ENCODE assay signal across 10 mouse cellular contexts in the genomic region with DNA sequence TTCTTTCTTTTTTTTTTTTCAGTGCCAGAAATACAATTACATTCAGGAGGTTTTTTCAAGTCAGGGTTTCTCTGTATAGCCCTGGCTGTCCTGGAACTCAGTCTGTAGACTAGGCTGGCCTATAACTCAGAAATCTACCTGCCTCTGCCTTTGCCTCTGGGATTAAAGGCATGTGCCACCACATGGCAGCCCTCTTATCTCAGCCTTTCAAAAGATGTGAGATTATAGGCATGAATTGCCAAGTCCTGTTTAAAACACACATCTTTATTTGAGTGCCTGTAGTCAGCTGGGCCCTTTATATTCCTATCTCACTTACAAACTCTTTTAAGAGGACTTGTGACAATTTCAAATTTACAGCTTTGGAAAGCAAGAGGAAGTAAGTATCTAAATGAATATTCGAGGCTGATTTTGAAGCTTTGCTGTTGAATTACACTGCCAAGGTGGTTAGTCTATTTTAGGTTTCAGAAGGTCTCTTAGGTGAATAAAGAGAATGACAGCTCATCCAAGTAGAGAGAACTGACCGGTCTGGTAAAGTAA. TPM values are rescaled to one million over a fixed set of nuclear protein-coding genes. Genes with fewer than 3 reads are reported as not detected.
DNase-seq lines count a peak whose midpoint lies in the region; ATAC-seq and TF ChIP-seq lines count a peak whose summit lies in the region.
"Had no signal": no experiment of that assay in that cellular context is flagged by ENCODE, and none has a peak within 500 bp of the region (broad histone marks: within the 10 kb centered on the region; RNA-seq: fewer than 3 reads in every experiment).

No protein-coding gene starts in this region.

- intact Hi-C loops in heart, postnatal 10 days (cut with DNase I) = no loop called here

- TF ChIP-seq RAD21 in CH12.LX (IDR thresholded peaks at IDR 0.05; ENCODE audit: low read depth, low read length) = no peak

- H3K27ac ChIP-seq in heart, embryonic 13.5 days (replicated peaks) = 0 out of 2 replicates have a peak overlapping the region, but pooled peaks have one; percentile 37
- no peak overlapping the region for H3K27ac ChIP-seq in CH12.LX (ENCODE audit: insufficient read depth, low read depth)
- H3K27ac ChIP-seq in forebrain, embryonic 14.5 days (ENCODE audit: low read depth, low read length) = no peak overlapping the region
- peak overlapping the region; percentile 64 for H3K27ac ChIP-seq in liver, embryonic 14.5 days
- H3K27ac ChIP-seq in cerebellum, adult 2 months (ENCODE audit: insufficient read depth, low read length) = no peak overlapping the region

- peak overlapping the region; percentile 82 for H3K4me3 ChIP-seq in heart, embryonic 13.5 days
- peak overlapping the region in 2 of 3 experiments; percentile 21 to 94 for H3K4me3 ChIP-seq in CH12.LX (replicated peaks in 1 of 3; ENCODE audit: low read depth in 2 of 3, low read length in 2 of 3, poor library complexity in 1 of 3)
- no peak overlapping the region; the same call in 1 of the 2 replicates for H3K4me3 ChIP-seq in forebrain, embryonic 14.5 days (ENCODE audit: low read depth, low read length)
- H3K4me3 ChIP-seq in liver, embryonic 14.5 days (ENCODE audit: insufficient read depth in 1 of 2, low read depth in 2 of 2, low read length in 2 of 2) = peak overlapping the region; percentile 22 to 98; a peak in 2 of 4 replicates
- H3K4me3 ChIP-seq in cerebellum, adult 2 months (replicated peaks; ENCODE audit: insufficient read depth, low read depth, low read length) = no peak overlapping the region

- DNase-seq in heart, postnatal 10 days = no peak
- DNase-seq in CH12.LX (ENCODE audit: extremely low read depth) = peak; percentile 13
- DNase-seq in forebrain, embryonic 14.5 days (ENCODE audit: low spot score) = no peak
- DNase-seq in liver, embryonic 14.5 days (ENCODE audit: low read depth in 3 of 3, low spot score in 3 of 3) = no peak
- DNase-seq in cerebellum, adult 2 months = no peak
- no peak for DNase-seq in right cerebral cortex, postnatal 25 days

- dilution Hi-C loops in CH12.LX (cut with MboI; ENCODE audit: extremely low pct_ligation_motif_present, extremely low pct_unique_long_range_greater_than_20kb, low sequenced_read_pairs) = no loop called here

- no peak for TF ChIP-seq POLR2A in CH12.LX (IDR thresholded peaks at IDR 0.05; ENCODE audit: low read depth, low read length)
- no peak for TF ChIP-seq POLR2A in cerebellum, adult 2 months (IDR thresholded peaks at IDR 0.05; ENCODE audit: borderline replicate concordance, insufficient read depth, low read length)

- 88% methylated on average over 2 of the region's 2 CpGs for WGBS in heart, embryonic 13.5 days
- 90% methylated on average over 2 of the region's 2 CpGs for WGBS in forebrain, embryonic 14.5 days
- 51% methylated on average over 2 of the region's 2 CpGs for WGBS in liver, embryonic 14.5 days (ENCODE audit: insufficient replicate concordance)
- 80% methylated on average over 2 of the region's 2 CpGs for WGBS in cerebellum, adult 2 months

- H3K79me2 ChIP-seq in CH12.LX (replicated peaks; ENCODE audit: control insufficient read depth, extremely low read depth, insufficient read depth, poor library complexity, severe bottlenecking) = peaks cover 37% of the 10 kb centered on the region

- TF ChIP-seq CTCF in CH12.LX (conservative IDR thresholded peaks at IDR 0.05 in 1 of 2, IDR thresholded peaks at IDR 0.05 in 1 of 2; ENCODE audit: low read depth in 2 of 2, low read length in 2 of 2) = no peak
- TF ChIP-seq CTCF in liver, embryonic 14.5 days (IDR thresholded peaks at IDR 0.05; ENCODE audit: low read depth) = no peak
- no peak for TF ChIP-seq CTCF in cerebellum, adult 2 months (IDR thresholded peaks at IDR 0.05; ENCODE audit: borderline replicate concordance, insufficient read depth, low read depth, low read length)

- in situ Hi-C loops in CH12.LX (cut with MboI; ENCODE audit: low pct_ligation_motif_present, low pct_unique_long_range_greater_than_20kb, low sequenced_read_pairs) = no loop called here

- H3K9me3 ChIP-seq in heart, embryonic 13.5 days = no peaks in the 10 kb centered on the region
- H3K9me3 ChIP-seq in CH12.LX (replicated peaks; ENCODE audit: low read length) = no peaks in the 10 kb centered on the region
- H3K9me3 ChIP-seq in forebrain, embryonic 14.5 days (replicated peaks; ENCODE audit: control insufficient read depth, low read length) = no peaks in the 10 kb centered on the region
- no peaks in the 10 kb centered on the region for H3K9me3 ChIP-seq in liver, embryonic 14.5 days (ENCODE audit: control insufficient read depth, low read length)

- peak overlapping the region; percentile 89 for H3K4me2 ChIP-seq in heart, embryonic 13.5 days
- H3K4me2 ChIP-seq in CH12.LX (ENCODE audit: insufficient read depth, low read depth, poor library complexity, severe bottlenecking) = peak overlapping the region; percentile 84
- H3K4me2 ChIP-seq in forebrain, embryonic 14.5 days (ENCODE audit: low read length) = peak overlapping the region; percentile 46; the same call in 1 of the 2 replicates
- peak overlapping the region; percentile 66 for H3K4me2 ChIP-seq in liver, embryonic 14.5 days (ENCODE audit: low read depth)

- no peaks in the 10 kb centered on the region for H3K27me3 ChIP-seq in heart, embryonic 13.5 days (replicated peaks)
- H3K27me3 ChIP-seq in CH12.LX (replicated peaks) = no peaks in the 10 kb centered on the region
- no peaks in the 10 kb centered on the region for H3K27me3 ChIP-seq in forebrain, embryonic 14.5 days (replicated peaks; ENCODE audit: control insufficient read depth, insufficient read depth, low read length)
- H3K27me3 ChIP-seq in liver, embryonic 14.5 days (ENCODE audit: control insufficient read depth, insufficient read depth, low read length) = no peaks in the 10 kb centered on the region
- no peaks in the 10 kb centered on the region for H3K27me3 ChIP-seq in cerebellum, adult 2 months (ENCODE audit: control insufficient read depth, insufficient read depth, low read length)

- H3K36me3 ChIP-seq in heart, embryonic 13.5 days = peaks cover 7% of the 10 kb centered on the region
- H3K36me3 ChIP-seq in CH12.LX (replicated peaks in 1 of 2; ENCODE audit: control insufficient read depth in 1 of 2, insufficient read depth in 1 of 2, low read length in 1 of 2) = peaks cover 7 to 16% of the 10 kb centered on the region in 2 experiments
- peaks cover 7% of the 10 kb centered on the region; the same call in 1 of the 2 replicates for H3K36me3 ChIP-seq in forebrain, embryonic 14.5 days (ENCODE audit: control insufficient read depth, insufficient read depth, low read length)
- H3K36me3 ChIP-seq in liver, embryonic 14.5 days (replicated peaks; ENCODE audit: control insufficient read depth, insufficient read depth, low read depth) = no peaks in the 10 kb centered on the region; the same call in 1 of the 2 replicates

- H3K4me1 ChIP-seq in heart, embryonic 13.5 days = peaks cover 31% of the 10 kb centered on the region
- peaks cover 10 to 29% of the 10 kb centered on the region in 2 experiments for H3K4me1 ChIP-seq in CH12.LX (ENCODE audit: control insufficient read depth in 1 of 2, insufficient read depth in 2 of 2)
- H3K4me1 ChIP-seq in forebrain, embryonic 14.5 days (ENCODE audit: control insufficient read depth, insufficient read depth, low read length) = peaks cover 19% of the 10 kb centered on the region
- peaks cover 23 to 29% of the 10 kb centered on the region in 2 experiments for H3K4me1 ChIP-seq in liver, embryonic 14.5 days (replicated peaks; ENCODE audit: control insufficient read depth in 2 of 2, insufficient read depth in 2 of 2, low read length in 1 of 2)
- H3K4me1 ChIP-seq in cerebellum, adult 2 months (ENCODE audit: control insufficient read depth, insufficient read depth, low read length) = peaks cover 13% of the 10 kb centered on the region; the same call in 1 of the 2 replicates

- ATAC-seq in heart, embryonic 13.5 days (ENCODE audit: extremely low read depth, insufficient number of reproducible peaks, low FRiP score, low TSS enrichment) = no peak
- no peak for ATAC-seq in forebrain, embryonic 14.5 days
- ATAC-seq in liver, embryonic 14.5 days (ENCODE audit: insufficient read depth) = no peak
- ATAC-seq in inflammation-experienced regulatory T-cells, adult 6 months = no peak

- peak overlapping the region; percentile 41; the same call in 1 of the 2 replicates for H3K9ac ChIP-seq in heart, embryonic 13.5 days
- H3K9ac ChIP-seq in CH12.LX (ENCODE audit: insufficient read depth, low read depth) = peak overlapping the region; percentile 59
- peak overlapping the region; percentile 35; the same call in 1 of the 2 replicates for H3K9ac ChIP-seq in forebrain, embryonic 14.5 days (ENCODE audit: low read length)
- H3K9ac ChIP-seq in liver, embryonic 14.5 days (replicated peaks) = peak overlapping the region; percentile 60

- TF ChIP-seq EP300 in CH12.LX (IDR thresholded peaks at IDR 0.05; ENCODE audit: low read length) = no peak
- TF ChIP-seq EP300 in liver, embryonic 14.5 days (IDR thresholded peaks at IDR 0.05; ENCODE audit: low read depth) = no peak

RNA-seq across cellular contexts. Expression of gene Chmp4b, which starts 4.4 kb away (rescaled TPM):
- polyA plus RNA-seq in heart, embryonic 13.5 days (2015; fragmentation: Nextera tagmentation; extraction: Ambion mirVana) = 22.3 and 22.8 TPM in 2 replicates
- total RNA-seq in heart, postnatal 10 days (2021) = 100 to 1,000 TPM; 125 to 126 TPM
- total RNA-seq in CH12.LX (2012; rRNA removed) (105 and 107 TPM in 2 replicates), CH12.LX (2014; rRNA removed) (113 and 119 TPM in 2 replicates)
- polyA plus RNA-seq in CH12.LX (2012; ENCODE audit: insufficient read length, low read depth) = 152 and 156 TPM in 2 replicates
- 21.6 and 22.4 TPM in 2 replicates for polyA plus RNA-seq in forebrain, embryonic 14.5 days (2014; fragmentation: Nextera tagmentation; extraction: Ambion mirVana)
- polyA plus RNA-seq in liver, embryonic 14.5 days (2012; rRNA removed) = 48.0 and 84.2 TPM in 2 replicates
- polyA plus RNA-seq in liver, embryonic 14.5 days (2014; fragmentation: Nextera tagmentation; extraction: Ambion mirVana) = 8.1 and 9.1 TPM in 2 replicates
- polyA plus RNA-seq in cerebellum, adult 2 months (2012; rRNA removed) = 307 and 356 TPM in 2 replicates
- 1 to 10 TPM; 2.8 to 6.5 (median 5.4) TPM for polyA plus RNA-seq in inflammation-experienced regulatory T-cells, adult 6 months (2017; shearing (Covaris generic))

RNA-seq across cellular contexts. Expression of gene 4930519P11Rik, which starts 42.7 kb away (rescaled TPM):
- not detected in 2 replicates for polyA plus RNA-seq in heart, embryonic 13.5 days (2015; fragmentation: Nextera tagmentation; extraction: Ambion mirVana)
- total RNA-seq in heart, postnatal 10 days (2021) = not detected
- total RNA-seq in CH12.LX (2012; rRNA removed) (not detected in 2 replicates), CH12.LX (2014; rRNA removed) (not detected in 2 replicates)
- not detected in 2 replicates for polyA plus RNA-seq in CH12.LX (2012; ENCODE audit: insufficient read length, low read depth)
- polyA plus RNA-seq in forebrain, embryonic 14.5 days (2014; fragmentation: Nextera tagmentation; extraction: Ambion mirVana) = 0.65 TPM in 1 of 2 replicates, not detected in the other
- polyA plus RNA-seq in liver, embryonic 14.5 days (2012; rRNA removed) = 0.35 TPM in 1 of 2 replicates, not detected in the other
- 0.32 TPM in 1 of 2 replicates, not detected in the other for polyA plus RNA-seq in liver, embryonic 14.5 days (2014; fragmentation: Nextera tagmentation; extraction: Ambion mirVana)
- polyA plus RNA-seq in cerebellum, adult 2 months (2012; rRNA removed) = not detected in 2 replicates
- polyA plus RNA-seq in inflammation-experienced regulatory T-cells, adult 6 months (2017; shearing (Covaris generic)) = not detected
- total RNA-seq: adrenal gland, postnatal 14 days had no signal
- polyA plus RNA-seq: embryonic facial prominence, embryonic 11.5 days had no signal

RNA-seq across cellular contexts. Expression of gene Zfp341, which starts 42.8 kb away (rescaled TPM):
- 0.68 and 0.74 TPM in 2 replicates for polyA plus RNA-seq in heart, embryonic 13.5 days (2015; fragmentation: Nextera tagmentation; extraction: Ambion mirVana)
- 1 to 10 TPM; 2.2 to 2.9 TPM for total RNA-seq in heart, postnatal 10 days (2021)
- 1.6 and 1.7 TPM in 2 replicates for total RNA-seq in CH12.LX (2012; rRNA removed)
- 0.58 and 0.77 TPM in 2 replicates for total RNA-seq in CH12.LX (2014; rRNA removed)
- polyA plus RNA-seq in CH12.LX (2012; ENCODE audit: insufficient read length, low read depth) = 4.1 and 4.4 TPM in 2 replicates
- polyA plus RNA-seq in forebrain, embryonic 14.5 days (2014; fragmentation: Nextera tagmentation; extraction: Ambion mirVana) = 2.2 and 2.4 TPM in 2 replicates
- 3.6 and 3.9 TPM in 2 replicates for polyA plus RNA-seq in liver, embryonic 14.5 days (2012; rRNA removed)
- polyA plus RNA-seq in liver, embryonic 14.5 days (2014; fragmentation: Nextera tagmentation; extraction: Ambion mirVana) = 1.1 and 2.2 TPM in 2 replicates
- 11.5 and 13.3 TPM in 2 replicates for polyA plus RNA-seq in cerebellum, adult 2 months (2012; rRNA removed)
- under 1 TPM in 2 of 3 experiments, not detected in 1; 0.59 to 0.88 TPM for polyA plus RNA-seq in inflammation-experienced regulatory T-cells, adult 6 months (2017; shearing (Covaris generic))

RNA-seq across cellular contexts. Expression of gene Pxmp4, which starts 52.4 kb away (rescaled TPM):
- polyA plus RNA-seq in heart, embryonic 13.5 days (2015; fragmentation: Nextera tagmentation; extraction: Ambion mirVana) = 24.4 and 25.2 TPM in 2 replicates
- 10 to 100 TPM; 25.7 to 26.8 TPM for total RNA-seq in heart, postnatal 10 days (2021)
- total RNA-seq in CH12.LX (2012; rRNA removed) = 7.2 and 7.6 TPM in 2 replicates
- total RNA-seq in CH12.LX (2014; rRNA removed) = 8.7 and 9.4 TPM in 2 replicates
- 5.5 and 6.0 TPM in 2 replicates for polyA plus RNA-seq in CH12.LX (2012; ENCODE audit: insufficient read length, low read depth)
- polyA plus RNA-seq in forebrain, embryonic 14.5 days (2014; fragmentation: Nextera tagmentation; extraction: Ambion mirVana) = 14.8 and 15.2 TPM in 2 replicates
- polyA plus RNA-seq in liver, embryonic 14.5 days (2012; rRNA removed) = 18.7 and 27.6 TPM in 2 replicates
- 30.2 and 35.4 TPM in 2 replicates for polyA plus RNA-seq in liver, embryonic 14.5 days (2014; fragmentation: Nextera tagmentation; extraction: Ambion mirVana)
- polyA plus RNA-seq in cerebellum, adult 2 months (2012; rRNA removed) = 14.8 and 14.9 TPM in 2 replicates
- 10 to 100 TPM; 15.1 to 21.3 (median 20.2) TPM for polyA plus RNA-seq in inflammation-experienced regulatory T-cells, adult 6 months (2017; shearing (Covaris generic))

Comparison
In these comparisons a context has a peak if more than half of its experiments do, and no peak if none do; other contexts are left out.
1. H3K27ac ChIP-seq: peak in heart, embryonic 13.5 days (single experiment) and liver, embryonic 14.5 days (single experiment); none in CH12.LX (single experiment), forebrain, embryonic 14.5 days (single experiment) and cerebellum, adult 2 months (single experiment).
2. H3K4me3 ChIP-seq: peak in heart, embryonic 13.5 days (single experiment), CH12.LX (2 of 3) and liver, embryonic 14.5 days (2 of 2); none in forebrain, embryonic 14.5 days (single experiment) and cerebellum, adult 2 months (single experiment).
3. Peak in every context shown above with its lines, with median percentiles within 50 percentile points of each other: H3K4me2 ChIP-seq and H3K9ac ChIP-seq.